Mouse (Mus musculus) embryonic fibroblast, embryonic 13.5 days (primary cell): Measurements from ENCODE around the gene Zfp385c.

Experiments used
- CTCF ChIP-seq: IDR thresholded peaks from 2 replicates; pipeline ENCODE4 v1.5.1; 2011; ENCODE audit warnings: mild to moderate bottlenecking, control low read depth, low read length, moderate library complexity, borderline replicate concordance; ENCODE audit not compliant: insufficient read depth
- POLR2A ChIP-seq: IDR thresholded peaks from 2 replicates; pipeline ENCODE4 v1.6.1; 2011; ENCODE audit warnings: low read depth, mild to moderate bottlenecking, control low read depth, low read length, moderate library complexity

- TF ChIP-seq CTCF (no peak), POLR2A (peak; percentile 29; the same call in 1 of the 2 replicates)
These were observed 72.3 kb downstream of the Zfp385c start, which contains the start of gene Dnajc7 for GRCm38 (mm10) chr11:100619982-100620381.
